Mouse (Mus musculus) heart, adult 8-10 months (tissue): ENCODE data around the gene Med31. TPM values are rescaled to one million over a fixed set of nuclear protein-coding genes. Genes with fewer than 3 reads are reported as not detected.

Source experiments
- DNase-seq: peaks from one replicate; pipeline ENCODE4 v3.0.0; 2022; ENCODE audit warnings: low spot score
- total RNA-seq, 4 experiments: library from RNA; stranded (reverse); gene quantifications; 2 replicates each; pipeline ENCODE4 v1.2.4; 2022

Gene Med31
- 10 to 100 TPM in 1 of 4 experiments, 1 to 10 TPM in 3; 8.8 to 11.5 (median 9.6) TPM for total RNA-seq

- DNase-seq = peak; percentile 68
Observed at GRCm38 (mm10) chr11:72215410-72215797, at the start of gene Med31. Gene Med31, minus strand, starts transcription at chr11:72215592.

DNA sequence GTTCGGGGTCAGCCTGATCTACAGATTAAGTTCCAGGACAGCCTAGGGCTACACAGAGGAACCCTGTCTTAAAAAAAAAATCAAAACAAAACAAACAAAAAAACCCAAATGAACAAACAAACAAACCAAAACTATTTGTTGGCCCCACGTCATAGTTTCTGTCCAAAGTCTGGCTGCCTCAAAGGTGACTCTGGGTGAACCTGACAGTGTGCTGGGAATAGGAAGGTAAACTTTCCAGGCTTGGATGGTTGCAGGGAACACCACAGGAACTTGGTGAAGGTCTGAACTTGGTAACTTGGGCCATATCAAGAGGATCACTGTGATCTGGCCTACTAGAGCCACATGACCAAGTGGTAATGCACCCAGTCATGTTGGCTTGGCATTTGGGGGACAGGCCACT is 41.0 kb upstream of the Med31 start:
- no peak for DNase-seq

DNA sequence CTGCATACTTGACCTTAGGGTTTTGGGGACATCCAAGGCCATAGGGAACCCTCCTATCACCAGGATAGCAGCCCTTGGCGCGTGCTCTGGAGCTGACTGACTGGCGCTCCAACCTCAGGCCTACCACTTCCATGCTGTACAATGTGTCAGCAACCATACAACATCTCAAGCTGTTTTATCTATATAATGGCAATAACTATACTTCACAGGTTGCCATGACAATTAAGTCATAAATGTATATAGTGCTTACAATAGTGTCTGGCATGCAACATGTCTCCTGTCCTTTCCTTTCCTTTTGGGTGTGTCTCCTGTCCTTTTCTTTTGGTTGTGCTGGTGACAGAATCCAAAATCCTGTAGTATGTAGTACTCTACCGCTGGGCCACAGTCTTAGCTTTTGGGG is 40.2 kb upstream of the Med31 start:
- DNase-seq = no peak

GRCm38 (mm10) chr11:72245196-72245753 is 29.9 kb upstream of the Med31 start:
- no peak for DNase-seq

- DNase-seq = no peak
Observed at GRCm38 (mm10) chr11:72240062-72240860, 24.9 kb upstream of the Med31 start.

DNA sequence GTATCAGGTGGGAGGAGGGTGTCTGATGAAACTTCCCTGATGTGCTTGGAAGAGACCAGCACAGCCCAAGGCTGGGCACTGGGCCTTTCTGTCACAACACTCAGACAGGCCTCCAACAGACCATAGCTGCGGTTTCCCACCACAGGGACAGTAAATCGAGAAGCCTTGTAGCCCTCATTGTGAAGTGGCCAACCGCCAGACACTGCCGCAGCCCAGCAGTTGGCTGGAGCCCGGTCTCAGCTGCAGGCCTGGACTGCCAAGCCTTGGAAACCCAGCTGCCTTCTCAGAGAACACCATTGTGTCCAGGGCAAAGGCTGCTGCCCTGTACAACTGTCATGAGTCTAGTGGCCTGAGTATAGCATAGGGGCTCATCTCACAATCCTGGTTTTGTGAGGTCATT is 18.6 kb upstream of the Med31 start:
- no peak for DNase-seq

DNA sequence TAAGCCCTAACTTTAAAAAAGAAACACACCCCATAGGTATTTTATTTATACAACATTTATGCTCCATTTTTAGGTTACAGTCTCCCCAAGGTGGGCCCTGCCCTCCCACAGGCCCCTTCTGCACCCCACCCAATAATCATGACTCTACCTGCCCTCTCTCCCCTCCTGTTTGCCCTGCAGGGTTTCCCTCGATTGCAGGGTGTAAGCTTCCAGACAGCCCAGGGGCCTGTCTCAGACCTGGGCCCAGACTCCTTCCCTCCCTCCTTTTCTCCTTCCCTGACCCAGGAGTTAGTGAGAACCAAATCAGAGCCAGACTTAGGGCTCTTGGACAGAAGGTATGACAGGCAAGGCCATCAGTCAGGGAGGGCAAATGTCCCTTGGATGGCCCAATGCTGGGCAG is 17.6 kb upstream of the Med31 start:
- no peak for DNase-seq

GRCm38 (mm10) chr11:72232068-72232467 is 16.7 kb upstream of the Med31 start:
- DNase-seq = no peak

- DNase-seq = no peak
Observed at GRCm38 (mm10) chr11:72228513-72228912, 13.1 kb upstream of the Med31 start.

DNA sequence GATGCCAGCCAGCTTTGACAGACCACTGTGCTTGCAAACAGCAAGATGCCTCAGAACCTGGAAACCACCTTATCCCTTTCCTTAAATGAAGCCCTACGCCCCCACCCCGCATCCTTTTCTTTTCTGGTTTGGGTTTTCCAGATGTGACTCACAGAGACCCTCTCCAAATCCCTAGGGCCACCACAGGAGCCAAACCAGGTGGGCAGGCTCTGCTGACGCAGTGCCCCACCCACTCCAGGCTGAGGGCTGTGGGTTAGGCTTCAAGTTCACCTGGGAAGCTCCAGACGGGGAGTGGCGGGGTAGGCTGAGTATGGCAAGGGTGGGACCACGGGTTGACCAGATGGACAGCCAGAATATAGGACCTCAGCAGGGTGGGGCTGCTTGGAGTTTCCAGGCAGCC is 11.5 kb upstream of the Med31 start:
- no peak for DNase-seq

GRCm38 (mm10) chr11:72226020-72226791 is 10.8 kb upstream of the Med31 start:
- no peak for DNase-seq

DNA sequence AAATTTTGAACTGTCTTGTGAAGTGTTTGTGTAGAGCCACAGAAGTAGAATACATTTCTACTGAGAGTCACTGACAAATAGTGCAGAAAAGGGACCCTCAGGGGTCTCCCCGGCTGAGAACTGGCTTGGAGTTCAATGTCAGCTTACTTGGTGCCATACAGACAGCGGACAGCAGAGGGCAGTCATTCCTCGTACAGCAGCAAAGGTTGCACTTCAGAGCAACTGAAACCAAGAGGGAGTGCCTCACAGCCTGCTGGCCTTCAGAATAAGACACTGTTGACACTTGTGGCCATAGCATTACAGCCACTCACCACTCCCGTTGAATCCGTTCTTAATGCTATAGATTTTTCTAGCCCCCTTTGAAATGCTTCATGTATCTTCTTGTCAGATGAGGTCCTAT is 9.5 kb upstream of the Med31 start:
- peak; percentile 66 for DNase-seq

DNA sequence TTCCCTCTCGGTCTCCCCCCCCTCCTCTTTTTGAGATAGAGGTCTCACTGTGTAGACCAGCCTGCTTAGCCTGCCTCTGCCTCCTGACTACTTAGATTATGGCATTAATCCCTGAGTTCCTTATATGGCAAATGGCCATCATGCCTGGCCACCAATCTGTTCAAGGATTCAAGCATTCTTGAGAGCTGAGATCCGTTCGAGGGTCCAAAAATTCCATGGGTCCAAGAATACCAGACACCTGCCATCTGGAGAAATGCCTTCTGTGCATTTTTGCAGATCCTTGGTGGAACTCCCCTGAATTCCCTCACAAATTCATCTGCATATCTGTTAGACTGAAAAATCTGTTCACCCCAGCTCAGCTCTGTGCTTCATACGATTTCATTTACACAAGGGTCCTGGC is 8.0 kb upstream of the Med31 start:
- no peak for DNase-seq

DNA sequence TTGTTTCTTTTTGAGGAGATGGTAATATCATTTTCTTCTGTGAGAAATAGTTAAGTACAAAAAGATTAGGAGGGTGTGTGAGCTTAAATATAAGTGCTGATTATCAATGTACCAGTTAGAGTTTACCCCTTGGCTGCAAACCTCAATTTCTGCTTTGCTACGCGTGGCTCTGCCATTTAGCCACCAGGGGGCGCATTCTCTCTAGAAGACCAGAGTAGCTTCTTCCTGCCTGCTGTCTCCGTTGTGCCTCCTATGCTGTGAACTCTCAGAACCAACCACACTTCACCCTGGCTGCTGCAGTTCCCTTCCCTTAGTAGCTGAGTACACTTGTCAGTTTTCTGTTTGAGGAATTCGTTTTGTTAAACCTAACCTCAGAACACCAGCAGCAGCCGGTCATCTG is 5.9 kb upstream of the Med31 start:
- DNase-seq = no peak

GRCm38 (mm10) chr11:72217116-72217515 is 1.7 kb upstream of the Med31 start:
- DNase-seq = no peak

DNA sequence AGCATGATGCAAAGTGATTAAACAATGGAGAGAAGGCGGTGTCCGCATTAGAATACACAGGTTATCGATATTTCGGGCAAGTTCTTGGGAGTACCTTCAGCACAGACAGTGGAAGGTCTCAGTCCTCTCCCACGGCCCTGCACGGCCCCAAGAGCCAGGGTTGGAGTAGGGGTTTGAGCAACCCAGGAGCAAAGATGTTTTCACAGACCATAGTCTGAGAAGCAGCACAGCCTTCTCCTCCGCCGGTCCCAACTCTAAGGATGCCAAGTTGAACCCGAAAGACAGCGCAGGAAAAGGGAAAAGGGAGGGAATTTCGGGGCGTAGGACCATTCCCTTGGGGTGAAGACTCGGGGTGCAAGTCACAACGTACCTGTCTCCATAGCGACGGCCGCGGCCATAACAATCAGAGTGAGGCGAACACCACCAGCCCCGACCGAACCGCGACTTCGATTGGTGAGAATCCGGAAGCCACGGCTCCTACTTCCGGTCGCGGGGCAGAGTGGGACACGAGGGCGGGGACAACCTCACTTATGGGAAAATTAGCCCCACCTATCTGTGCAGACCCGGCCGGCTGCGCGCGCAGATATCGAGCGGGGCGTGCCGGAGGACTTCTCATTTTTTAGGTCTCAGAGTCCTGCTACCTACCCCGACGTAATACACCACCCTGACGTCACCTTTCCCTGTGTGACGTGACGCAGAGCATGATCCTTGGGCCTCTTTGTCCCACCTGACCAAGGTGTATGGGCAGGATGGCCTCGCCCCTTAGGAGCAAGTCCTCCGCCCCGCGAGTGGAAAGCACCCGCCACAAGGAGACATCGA is 592 bp downstream of the Med31 start:
- DNase-seq = peak; percentile 96

DNA sequence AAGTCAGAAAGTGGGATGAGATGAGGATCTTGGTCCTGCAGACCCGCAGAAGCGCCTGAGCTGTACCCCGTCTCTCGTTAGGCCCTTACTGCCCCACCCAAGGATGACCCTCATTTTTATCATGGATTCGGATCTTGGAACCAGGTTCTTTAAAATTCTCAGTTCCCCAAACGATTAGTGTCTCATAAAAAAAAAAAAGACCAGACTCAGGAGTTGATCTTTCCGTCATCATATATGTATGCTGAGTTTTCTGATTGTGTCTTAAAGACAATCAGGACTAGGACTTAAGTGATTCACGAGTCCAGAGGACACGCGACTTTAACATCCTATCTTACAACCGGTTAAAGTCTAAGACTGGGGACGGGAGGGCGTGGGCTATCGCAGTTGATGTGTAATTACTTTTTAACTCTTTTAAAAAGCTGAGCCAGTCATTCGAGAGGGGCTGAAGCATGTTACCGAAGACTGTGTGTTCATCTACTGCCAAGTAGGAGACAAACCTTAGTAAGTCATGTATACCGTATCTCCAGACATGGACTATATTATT is 7.5 kb downstream of the Med31 start:
- DNase-seq = no peak

GRCm38 (mm10) chr11:72207204-72207833 is 8.1 kb downstream of the Med31 start, which contains the start of the genes 4933427D14Rik and Txndc17:
Gene 4933427D14Rik, minus strand, starts transcription at chr11:72207459.
Gene Txndc17, plus strand, starts transcription at chr11:72207547.
- DNase-seq = peak; percentile 91

GRCm38 (mm10) chr11:72206341-72207203 is 8.8 kb downstream of the Med31 start, which contains the start of gene Gm43951:
Gene Gm43951, minus strand, starts transcription at chr11:72206840.
- DNase-seq = no peak

- no peak for DNase-seq
Observed at GRCm38 (mm10) chr11:72205256-72205655, 10.1 kb downstream of the Med31 start.
